Mouse (Mus musculus) frontal cortex, postnatal 14 days (tissue): Measurements from ENCODE around the gene Trim8.

Experiments used
- DNase-seq, 2 experiments: peaks; one replicate each; pipeline ENCODE4 v3.0.0; 2022; ENCODE audit warnings: low spot score in 2 of 2

The Trim8 gene

DNA sequence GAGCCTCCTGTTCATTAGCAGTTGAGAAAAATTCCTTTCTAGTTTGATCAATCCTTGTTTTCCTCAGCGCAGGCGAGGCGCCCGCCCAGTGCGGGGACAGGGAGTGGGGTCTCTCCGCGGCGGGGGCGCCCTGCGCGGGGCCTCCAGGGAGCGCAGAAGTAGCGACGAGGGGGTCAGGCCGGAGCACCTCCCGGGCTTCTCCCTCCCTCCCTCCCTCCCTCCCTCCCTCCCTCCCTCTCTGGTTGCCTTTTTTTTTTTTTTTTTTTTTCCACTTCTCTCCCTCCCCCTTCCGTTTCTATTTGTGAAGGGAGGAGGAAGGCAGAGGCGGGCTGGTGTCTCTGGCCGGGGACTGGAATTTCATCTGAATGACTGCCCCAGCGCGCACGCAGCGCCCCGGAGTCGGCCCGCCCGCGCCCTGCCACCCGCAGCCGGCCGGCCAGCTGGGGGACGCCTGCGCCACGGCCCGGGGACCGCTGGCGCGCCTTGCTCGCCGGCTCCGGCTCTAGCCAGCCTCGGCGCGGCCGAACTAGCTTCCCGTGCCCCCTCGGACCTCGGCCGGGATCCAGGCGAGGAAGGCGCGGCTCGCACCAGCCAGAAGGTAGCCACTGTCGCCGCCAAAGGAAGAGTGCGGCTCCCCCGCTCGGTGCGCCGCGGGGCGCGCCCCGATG is at the start of gene Trim8:
TSS of gene Trim8 (plus strand) at position 302 of the 668 bp plus-strand sequence.
- peak; percentile 70 to 82 for DNase-seq

- peak; percentile 48 for DNase-seq
Measured at GRCm38 (mm10) chr19:46452052-46452827, 49.3 kb upstream of the Trim8 start.

DNA sequence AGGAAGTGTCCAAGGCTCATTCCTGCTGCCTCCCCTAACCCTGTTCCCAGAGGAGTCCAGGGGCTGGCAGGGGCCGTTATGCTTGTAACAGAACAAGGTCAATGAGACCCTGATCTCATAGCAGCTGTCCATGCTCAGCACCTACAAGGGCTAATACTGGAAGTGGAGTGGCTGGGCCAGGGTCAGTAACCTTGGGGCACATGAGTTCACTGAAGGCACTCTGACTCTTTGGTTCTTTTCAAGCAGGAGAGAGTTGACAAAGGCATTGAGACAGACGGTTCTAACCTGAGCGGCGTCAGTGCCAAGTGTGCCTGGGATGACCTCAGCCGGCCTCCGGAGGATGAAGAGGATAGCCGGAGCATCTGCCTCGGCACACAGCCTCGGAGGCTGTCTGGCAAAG is 48.6 kb upstream of the Trim8 start:
- DNase-seq: no peak

DNA sequence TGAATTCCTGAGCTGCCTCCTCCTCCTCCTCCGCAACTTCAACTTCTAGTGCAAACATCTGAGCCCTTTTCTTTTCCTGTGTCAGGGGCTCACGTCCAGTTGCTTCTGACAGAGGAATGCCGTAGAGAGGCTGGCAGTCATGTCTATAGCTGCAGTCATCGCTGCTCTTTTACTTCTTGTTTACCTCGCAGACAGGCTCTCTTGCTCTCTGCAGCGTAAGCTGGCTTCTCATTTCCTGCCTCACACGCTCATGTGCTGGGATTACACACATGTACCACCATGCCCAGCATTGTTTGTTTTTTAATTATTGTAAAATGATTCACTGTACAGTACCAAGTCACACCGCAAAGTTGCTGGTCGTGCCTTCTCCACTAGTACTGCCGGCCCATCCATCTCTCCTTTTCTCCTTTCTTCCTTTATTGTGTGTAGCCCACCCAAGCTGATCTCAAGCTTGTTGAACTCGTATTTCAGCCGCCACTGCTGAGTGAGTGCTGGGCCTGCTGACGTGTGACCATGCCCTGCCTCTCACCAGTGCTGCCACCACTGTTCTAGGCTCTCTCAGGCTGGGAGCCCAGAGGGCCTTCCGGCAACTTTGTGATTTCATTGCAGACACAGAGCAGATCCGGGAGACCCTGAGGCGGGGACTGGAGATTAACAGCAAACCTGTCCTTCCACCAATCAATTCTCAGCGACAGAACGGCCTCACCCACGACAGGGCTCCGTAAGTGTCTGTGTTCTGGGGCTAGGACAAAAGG is 47.2 kb upstream of the Trim8 start:
- no peak for DNase-seq

GRCm38 (mm10) chr19:46455032-46455431 is 46.5 kb upstream of the Trim8 start:
- no peak for DNase-seq

DNA sequence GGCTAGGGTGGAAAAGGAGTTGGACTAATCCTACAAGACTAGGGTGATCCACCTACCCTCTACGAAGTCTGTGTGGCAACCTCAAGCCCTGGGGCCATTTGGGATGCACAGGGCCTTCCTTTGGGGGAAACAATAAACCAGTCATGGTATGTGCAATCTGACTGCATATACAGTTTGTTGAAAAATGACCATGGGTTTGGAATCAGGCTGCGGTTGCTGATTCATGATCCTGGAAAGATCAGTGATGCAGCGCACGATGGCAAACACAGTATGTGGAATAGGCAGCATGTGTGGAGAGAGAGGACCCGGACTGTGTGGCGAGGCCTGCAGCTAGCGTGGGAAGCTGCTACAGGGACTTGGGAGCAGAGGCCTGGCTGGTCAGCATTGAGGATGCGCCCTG is 45.9 kb upstream of the Trim8 start:
- DNase-seq: no peak

- DNase-seq: no peak
Measured at GRCm38 (mm10) chr19:46456018-46456735, 45.3 kb upstream of the Trim8 start.

DNA sequence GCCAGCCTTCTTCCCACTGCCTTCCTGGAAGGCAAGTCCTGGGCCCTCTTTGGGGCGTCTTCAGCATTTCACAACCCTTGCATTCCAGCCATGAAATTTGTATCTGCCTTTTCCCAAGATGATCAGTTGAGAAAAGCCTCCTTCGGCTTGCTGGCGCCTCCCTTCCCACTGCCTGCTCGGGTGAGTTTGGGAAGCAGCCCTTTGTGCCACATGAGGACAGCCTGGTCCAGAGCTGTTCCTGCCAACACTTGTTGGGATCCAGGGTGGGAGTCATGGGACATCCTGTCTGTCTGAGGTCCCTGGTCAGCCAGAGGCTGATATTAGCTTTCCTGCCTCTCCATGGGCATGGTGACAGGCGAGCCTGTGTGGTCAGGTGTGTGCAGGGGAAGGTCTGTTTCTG is 43.7 kb upstream of the Trim8 start:
- DNase-seq: no peak

DNA sequence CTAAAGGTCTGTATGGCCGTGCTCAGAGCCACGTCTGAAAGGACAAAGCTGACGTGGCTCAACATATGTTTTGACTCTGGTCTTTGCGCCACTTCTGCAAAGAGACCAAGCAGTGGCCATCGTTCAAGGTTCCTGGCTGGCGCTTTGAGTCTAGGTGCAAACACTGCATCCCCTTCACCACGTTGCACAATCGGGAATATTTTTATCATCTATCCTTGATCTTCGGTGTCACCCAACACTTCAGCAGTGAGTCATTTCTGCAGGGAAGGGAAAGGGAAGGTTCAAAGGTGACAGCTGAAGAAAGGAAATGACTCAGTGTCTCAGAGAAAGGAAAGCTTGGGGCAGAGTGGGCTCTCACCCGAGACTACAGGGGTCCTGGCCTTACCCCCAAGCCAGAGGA is 42.2 kb upstream of the Trim8 start:
- DNase-seq: no peak

DNA sequence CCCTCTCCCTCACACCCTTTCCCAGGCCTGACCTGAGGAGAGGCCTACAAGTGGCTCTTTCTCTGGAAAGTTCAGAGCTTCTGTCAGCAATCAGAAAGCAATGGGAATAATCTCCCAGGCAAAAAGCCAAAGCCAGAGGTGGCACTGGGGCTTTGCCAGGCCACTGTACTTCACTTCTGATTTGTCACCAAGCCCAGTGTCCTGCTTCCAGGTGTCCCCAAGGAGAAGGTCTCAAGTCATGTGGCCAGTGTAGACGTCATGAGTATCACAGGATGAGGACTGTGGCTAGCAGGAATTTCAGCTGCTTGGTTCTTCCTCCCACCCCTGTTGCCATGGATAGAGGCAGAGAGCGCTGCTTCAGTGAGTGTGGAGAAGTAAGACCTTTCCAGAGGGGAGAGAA is 41.6 kb upstream of the Trim8 start:
- no peak for DNase-seq

DNA sequence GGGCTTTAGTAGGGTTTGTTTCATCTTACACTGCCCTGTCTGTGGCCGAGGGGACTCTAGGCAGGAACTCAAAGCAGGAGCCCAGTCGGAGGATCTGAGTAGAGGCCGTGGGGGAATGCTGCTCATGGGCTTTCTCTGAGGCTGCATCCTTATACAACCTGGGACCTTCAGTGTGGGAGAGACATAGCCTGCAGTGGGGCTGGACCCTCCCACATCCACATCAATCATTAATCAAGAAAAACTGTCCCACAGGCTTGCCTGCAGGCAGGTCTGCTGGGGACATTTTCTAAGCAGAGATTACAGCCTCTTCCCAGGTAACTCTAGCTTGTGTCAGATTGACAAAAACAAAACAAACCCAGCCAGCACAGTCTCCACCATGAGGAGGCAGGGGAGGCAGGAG is 38.9 kb upstream of the Trim8 start:
- no peak for DNase-seq

GRCm38 (mm10) chr19:46463446-46463845 is 38.1 kb upstream of the Trim8 start:
- DNase-seq: no peak

DNA sequence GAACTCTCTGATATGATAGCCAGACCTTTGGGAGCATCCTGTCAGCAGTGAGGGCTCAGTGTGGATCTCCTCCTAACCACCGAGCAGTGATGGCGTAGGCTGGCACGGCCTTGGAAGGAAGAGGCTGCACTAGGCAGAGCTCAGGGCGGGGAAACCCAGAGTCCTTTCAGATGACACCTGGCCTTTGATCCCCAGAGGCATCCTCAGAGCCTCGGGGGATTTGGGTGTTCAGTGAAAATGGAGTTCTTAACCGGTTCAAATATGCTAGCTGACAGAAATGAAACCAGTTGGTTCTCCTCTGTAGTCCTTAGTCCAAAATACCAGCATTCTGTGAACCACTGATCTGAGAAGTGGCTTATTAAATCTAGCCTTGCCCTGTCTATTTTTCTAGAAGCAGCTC is 35.3 kb upstream of the Trim8 start:
- no peak for DNase-seq

- no peak for DNase-seq
Measured at GRCm38 (mm10) chr19:46467051-46467503, 34.4 kb upstream of the Trim8 start.

DNA sequence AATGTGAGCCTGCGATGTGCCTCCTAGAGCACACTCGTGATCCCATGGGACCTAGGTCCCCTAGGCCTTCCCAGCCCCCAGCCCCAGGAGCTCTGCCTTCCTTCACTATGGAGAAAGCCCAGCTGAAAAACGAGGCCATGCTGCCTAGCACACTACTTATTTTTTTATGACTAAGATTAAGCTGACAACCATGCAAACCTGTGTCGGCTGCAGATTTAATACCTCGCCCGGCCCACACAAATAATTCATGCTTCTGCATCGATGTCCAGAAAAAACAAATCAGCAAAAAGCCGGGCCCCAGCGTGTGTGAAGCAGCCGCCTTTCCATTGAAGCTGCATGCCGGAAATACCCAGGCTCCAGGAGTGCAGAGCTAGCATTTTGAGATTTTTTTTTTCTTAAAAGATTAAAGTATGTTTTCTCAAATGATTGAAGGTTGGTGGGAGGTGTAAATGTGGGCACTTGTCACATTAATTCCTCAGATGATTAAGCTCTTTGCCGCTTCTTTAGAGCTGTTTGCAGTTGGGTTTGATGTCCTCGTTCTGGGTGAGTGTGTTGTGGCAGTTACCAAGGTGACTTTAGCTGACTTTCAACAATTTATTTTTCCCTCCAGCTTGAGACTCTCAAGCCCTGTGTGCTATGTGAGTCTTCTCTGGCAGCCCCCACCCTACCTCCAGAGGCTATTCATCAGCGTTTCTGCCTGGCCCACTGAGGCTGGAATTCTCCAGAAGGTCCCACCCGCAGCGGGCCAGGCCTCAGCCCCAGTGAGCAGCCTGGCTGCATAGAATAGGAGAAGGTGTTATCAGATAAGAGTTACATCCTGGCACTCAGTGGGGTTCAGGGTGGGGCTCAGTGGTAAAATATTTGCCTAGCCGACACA is 30.9 kb upstream of the Trim8 start:
- DNase-seq: no peak

DNA sequence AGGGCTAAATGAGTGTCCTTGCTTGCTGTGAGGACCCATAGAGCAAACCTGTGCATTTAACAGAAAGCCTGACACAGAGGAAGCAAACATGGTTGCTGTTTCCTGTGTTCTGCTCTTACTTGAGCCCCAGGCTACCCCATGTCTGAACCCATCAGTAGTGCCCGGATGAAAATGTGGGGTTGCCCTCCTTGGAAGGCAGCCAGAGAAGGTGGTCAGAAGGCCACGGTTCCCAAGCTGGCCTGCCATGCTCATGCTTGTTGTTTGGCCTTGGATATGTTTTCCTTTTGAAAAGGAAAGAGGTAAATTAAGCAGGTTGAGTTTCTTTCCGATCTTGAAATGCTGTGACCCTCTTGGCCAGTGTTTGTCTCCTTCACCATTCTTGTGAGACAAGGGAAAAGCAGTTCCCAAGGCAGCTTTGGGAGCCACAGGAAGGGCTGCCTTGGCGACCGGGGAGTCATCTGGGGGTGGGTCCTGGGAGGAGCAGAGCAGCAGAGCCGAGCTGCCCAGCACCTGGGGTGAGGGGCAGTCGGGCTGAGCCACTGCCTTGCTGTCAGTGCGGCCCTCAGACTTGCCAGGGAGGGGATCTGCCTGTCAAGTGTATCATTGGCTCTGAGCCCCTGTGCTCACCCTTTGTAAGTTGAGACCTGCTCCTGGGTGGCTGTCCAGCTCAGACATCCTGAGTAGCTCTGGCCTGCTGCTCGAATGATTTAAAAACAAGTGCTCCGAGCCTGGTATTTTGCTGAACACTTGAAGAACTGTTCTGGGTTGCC is 30.0 kb upstream of the Trim8 start:
- no peak for DNase-seq

DNA sequence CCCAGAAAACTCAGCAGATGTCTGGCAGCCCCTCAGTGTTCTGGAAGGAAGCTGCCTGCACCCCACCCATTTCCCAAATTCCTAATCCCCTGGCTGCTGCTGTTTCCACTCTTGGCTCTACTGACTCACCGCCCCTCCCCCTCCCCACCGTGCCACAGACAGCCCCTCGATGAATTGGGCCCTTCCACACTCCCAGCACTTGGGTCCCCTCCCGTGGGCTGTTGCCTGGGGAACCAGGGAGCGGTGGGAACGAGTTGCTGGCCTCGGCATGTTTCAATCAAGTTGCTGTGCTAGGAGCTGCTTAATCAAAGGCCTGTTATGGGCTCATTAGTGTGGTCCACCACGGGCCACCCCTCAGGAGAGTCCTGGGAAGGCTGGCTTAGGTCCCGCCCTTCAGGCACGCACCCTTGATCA is 24.1 kb upstream of the Trim8 start:
- no peak for DNase-seq

DNA sequence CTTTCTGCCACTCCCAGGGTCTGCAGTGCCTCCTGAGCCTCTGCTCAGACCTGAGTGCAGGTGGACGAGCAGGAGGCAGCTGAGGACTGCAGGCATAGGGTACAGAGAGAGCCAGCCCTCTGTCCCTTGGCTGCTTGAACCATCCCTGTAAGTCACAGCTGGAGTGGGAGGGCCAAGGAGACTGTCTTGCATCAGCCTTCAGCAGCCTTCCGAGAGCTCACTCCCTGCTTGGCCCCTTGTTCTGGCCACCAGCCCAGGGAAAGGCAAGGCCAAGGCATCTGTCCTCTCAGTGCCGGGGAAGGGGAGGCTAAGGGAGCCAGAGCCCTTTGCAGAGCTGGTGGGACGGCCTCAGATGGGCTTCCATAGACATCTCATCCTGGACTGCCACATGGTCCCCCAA is 23.3 kb upstream of the Trim8 start:
- no peak for DNase-seq

- no peak for DNase-seq
Measured at GRCm38 (mm10) chr19:46478826-46479225, 22.7 kb upstream of the Trim8 start.
